Mouse (Mus musculus) embryonic facial prominence, embryonic 13.5 days (tissue): ENCODE measurements around the gene 4930595D18Rik. TPM values are rescaled to one million over a fixed set of nuclear protein-coding genes. Genes with fewer than 3 reads are reported as not detected.
A peak's percentile ranks its signal among the peaks of the same experiment; 100 is the strongest.

Experiments
- ATAC-seq: fragments of 200-750 bp; cut with Nextera tagmentation; 2 replicates; pipeline ENCODE4 v1.8.0; 2017; ENCODE audit warnings: low read depth; ENCODE audit not compliant: insufficient number of reproducible peaks, insufficient read depth, low FRiP score, low TSS enrichment
- H3K27ac ChIP-seq: fragments of 300-500 bp; sonication (generic); 2 replicates; pipeline ENCODE4 v1.5.1; 2015; ENCODE audit warnings: moderate library complexity, mild to moderate bottlenecking, inconsistent platforms
- H3K27me3 ChIP-seq: fragments of 300-500 bp; sonication (generic); 2 replicates; pipeline ENCODE4 v1.6.1; 2015; ENCODE audit warnings: mild to moderate bottlenecking, inconsistent platforms
- H3K36me3 ChIP-seq: fragments of 300-500 bp; sonication (generic); 2 replicates; pipeline ENCODE4 v1.6.1; 2015; ENCODE audit warnings: mild to moderate bottlenecking, inconsistent platforms
- H3K4me1 ChIP-seq: fragments of 300-500 bp; sonication (generic); 2 replicates; pipeline ENCODE4 v1.6.1; 2015; ENCODE audit warnings: inconsistent platforms
- H3K4me2 ChIP-seq: fragments of 300-500 bp; sonication (generic); 2 replicates; pipeline ENCODE4 v1.6.1; 2015; ENCODE audit warnings: moderate library complexity, mild to moderate bottlenecking, inconsistent platforms
- H3K4me3 ChIP-seq: fragments of 300-500 bp; sonication (generic); 2 replicates; pipeline ENCODE4 v1.5.1; 2015; ENCODE audit warnings: mild to moderate bottlenecking, inconsistent platforms
- H3K9ac ChIP-seq: fragments of 300-500 bp; sonication (generic); 2 replicates; pipeline ENCODE4 v1.6.1; 2015; ENCODE audit warnings: mild to moderate bottlenecking, inconsistent platforms
- H3K9me3 ChIP-seq: fragments of 300-500 bp; sonication (generic); 2 replicates; pipeline ENCODE4 v1.6.1; 2016; ENCODE audit warnings: inconsistent platforms
- WGBS: fragments of 180-500 bp; shearing (Covaris S2); methylation state at CpG from one replicate; pipeline ENCODE4 v1.1.7; 2015; ENCODE audit warnings: mixed read lengths; 5-methylcytosine and 5-hydroxymethylcytosine counted together
- polyA plus RNA-seq: library from polyadenylated mRNA; unstranded; fragments of >200 nt; fragmentation: Nextera tagmentation; extraction: Ambion mirVana; gene quantifications from 2 replicates; pipeline ENCODE4 v1.2.1, GENCODE M21; 2015

The 4930595D18Rik gene
- polyA plus RNA-seq, 1 experiment from 2014 or later, result not detected

GRCm38 (mm10) chr12:111165146-111165812 lies 19.0 kb downstream of the 4930595D18Rik start:
- Histone ChIP-seq H3K4me3 (peak overlapping the region; percentile 82), H3K36me3 (no peaks in the 10 kb centered on the region), H3K4me1 (peaks cover 43% of the 10 kb centered on the region), H3K9ac (no peak overlapping the region), H3K27me3 (no peaks in the 10 kb centered on the region), H3K4me2 (peak overlapping the region; percentile 84), H3K27ac (peak overlapping the region; percentile 85), H3K9me3 (no peaks in the 10 kb centered on the region)
- 64% methylated on average over 10 of the region's 10 CpGs for WGBS
- no peak for ATAC-seq

- 3% methylated on average over 13 of the region's 13 CpGs for WGBS
- peak; percentile 80 for ATAC-seq
- H3K4me1 ChIP-seq, result peaks cover 42% of the 10 kb centered on the region
These were observed 20.0 kb downstream of the 4930595D18Rik start for GRCm38 (mm10) chr12:111164310-111164751.

GRCm38 (mm10) chr12:111162312-111163061 lies 21.8 kb downstream of the 4930595D18Rik start:
- Histone ChIP-seq H3K4me1 (peaks cover 31% of the 10 kb centered on the region), H3K4me2 (peak overlapping the region; percentile 60), H3K27me3 (no peaks in the 10 kb centered on the region), H3K27ac (peak overlapping the region; percentile 69), H3K9me3 (no peaks in the 10 kb centered on the region), H3K4me3 (peak overlapping the region; percentile 34), H3K9ac (peak overlapping the region; percentile 59), H3K36me3 (no peaks in the 10 kb centered on the region)
- WGBS, result 10% methylated on average over 16 of the region's 16 CpGs
- peak; percentile 68 for ATAC-seq

More at GRCm38 (mm10) chr12:111164310-111164751, 20.0 kb downstream of the 4930595D18Rik start:
- Histone ChIP-seq H3K9me3 (no peaks in the 10 kb centered on the region), H3K27me3 (no peaks in the 10 kb centered on the region), H3K4me2 (peak overlapping the region; percentile 68), H3K4me3 (peak overlapping the region; percentile 39), H3K9ac (peak overlapping the region; percentile 71), H3K36me3 (no peaks in the 10 kb centered on the region), H3K27ac (peak overlapping the region; percentile 62)

GRCm38 (mm10) chr12:111161943-111162311 lies 22.4 kb downstream of the 4930595D18Rik start:
- Histone ChIP-seq H3K4me2 (peak overlapping the region; percentile 60), H3K27me3 (no peaks in the 10 kb centered on the region), H3K4me1 (peaks cover 30% of the 10 kb centered on the region), H3K27ac (peak overlapping the region; percentile 51), H3K4me3 (peak overlapping the region; percentile 34), H3K9ac (0 out of 2 replicates have a peak overlapping the region, but pooled peaks have one; percentile 59), H3K36me3 (no peaks in the 10 kb centered on the region), H3K9me3 (no peaks in the 10 kb centered on the region)
- WGBS, result 33% methylated on average over 7 of the region's 7 CpGs
- ATAC-seq, result no peak

GRCm38 (mm10) chr12:111160871-111161270 lies 23.4 kb downstream of the 4930595D18Rik start:
- 92% methylated on average over 10 of the region's 10 CpGs for WGBS
- Histone ChIP-seq H3K4me1 (peaks cover 30% of the 10 kb centered on the region), H3K9me3 (no peaks in the 10 kb centered on the region), H3K27ac (no peak overlapping the region), H3K4me3 (no peak overlapping the region), H3K36me3 (no peaks in the 10 kb centered on the region), H3K27me3 (no peaks in the 10 kb centered on the region), H3K4me2 (no peak overlapping the region), H3K9ac (no peak overlapping the region)
- ATAC-seq, result no peak

GRCm38 (mm10) chr12:111159659-111160428 lies 24.4 kb downstream of the 4930595D18Rik start:
- Histone ChIP-seq H3K4me1 (peaks cover 26% of the 10 kb centered on the region), H3K4me3 (no peak overlapping the region), H3K27me3 (no peaks in the 10 kb centered on the region), H3K9ac (no peak overlapping the region), H3K27ac (no peak overlapping the region), H3K9me3 (no peaks in the 10 kb centered on the region), H3K4me2 (no peak overlapping the region), H3K36me3 (no peaks in the 10 kb centered on the region)
- ATAC-seq, result no peak
- 55% methylated on average over 12 of the region's 12 CpGs for WGBS

- H3K9ac ChIP-seq, result no peak overlapping the region
- 87% methylated on average over 1 of the region's 1 CpGs for WGBS
- H3K4me3 ChIP-seq, result no peak overlapping the region
- no peak overlapping the region for H3K27ac ChIP-seq
- no peak for ATAC-seq
- no peaks in the 10 kb centered on the region for H3K9me3 ChIP-seq
- H3K4me2 ChIP-seq, result no peak overlapping the region
- H3K27me3 ChIP-seq, result no peaks in the 10 kb centered on the region
- no peaks in the 10 kb centered on the region for H3K36me3 ChIP-seq
- H3K4me1 ChIP-seq, result peaks cover 10% of the 10 kb centered on the region
These were observed 28.5 kb downstream of the 4930595D18Rik start for GRCm38 (mm10) chr12:111155756-111156155.

- Histone ChIP-seq H3K4me3 (no peak overlapping the region), H3K4me2 (no peak overlapping the region), H3K4me1 (peaks cover 6% of the 10 kb centered on the region; the same call in 1 of the 2 replicates), H3K27me3 (no peaks in the 10 kb centered on the region), H3K9me3 (no peaks in the 10 kb centered on the region), H3K9ac (no peak overlapping the region), H3K27ac (no peak overlapping the region), H3K36me3 (no peaks in the 10 kb centered on the region)
- no peak for ATAC-seq
- 87% methylated on average over 6 of the region's 6 CpGs for WGBS
These were observed 29.6 kb downstream of the 4930595D18Rik start for GRCm38 (mm10) chr12:111154641-111155040.

- 65% methylated on average over 5 of the region's 5 CpGs for WGBS
- Histone ChIP-seq H3K27me3 (no peaks in the 10 kb centered on the region), H3K4me1 (peaks cover 5% of the 10 kb centered on the region; the same call in 1 of the 2 replicates), H3K9me3 (no peaks in the 10 kb centered on the region), H3K27ac (no peak overlapping the region), H3K4me3 (no peak overlapping the region), H3K4me2 (no peak overlapping the region), H3K36me3 (no peaks in the 10 kb centered on the region), H3K9ac (no peak overlapping the region)
- no peak for ATAC-seq
These were observed 30.3 kb downstream of the 4930595D18Rik start for GRCm38 (mm10) chr12:111153946-111154345.

- WGBS, result 72% methylated on average over 7 of the region's 7 CpGs
- Histone ChIP-seq H3K9me3 (no peaks in the 10 kb centered on the region), H3K4me1 (peaks cover 5% of the 10 kb centered on the region; the same call in 1 of the 2 replicates), H3K9ac (0 out of 2 replicates have a peak overlapping the region, but pooled peaks have one; percentile 1), H3K4me2 (no peak overlapping the region), H3K27me3 (no peaks in the 10 kb centered on the region), H3K4me3 (no peak overlapping the region), H3K27ac (no peak overlapping the region), H3K36me3 (no peaks in the 10 kb centered on the region)
- no peak for ATAC-seq
These were observed 31.1 kb downstream of the 4930595D18Rik start for GRCm38 (mm10) chr12:111152981-111153710.

- no peak overlapping the region for H3K27ac ChIP-seq
- no peak overlapping the region for H3K4me3 ChIP-seq
- H3K36me3 ChIP-seq, result no peaks in the 10 kb centered on the region
- no peaks in the 10 kb centered on the region for H3K27me3 ChIP-seq
- H3K4me2 ChIP-seq, result no peak overlapping the region
- WGBS, result 83% methylated on average over 6 of the region's 6 CpGs
- H3K9ac ChIP-seq, result no peak overlapping the region
- H3K9me3 ChIP-seq, result no peaks in the 10 kb centered on the region
- peaks cover 5% of the 10 kb centered on the region; the same call in 1 of the 2 replicates for H3K4me1 ChIP-seq
- no peak for ATAC-seq
These were observed 31.7 kb downstream of the 4930595D18Rik start for GRCm38 (mm10) chr12:111152579-111152978.
